Mouse (Mus musculus): ENCODE data around the gene C2cd3.

Gene C2cd3

GRCm38 (mm10) chr7:100425795-100426194 lies 53.8 kb downstream of the C2cd3 start:
- Histone ChIP-seq H3K36me3 (ENCODE audit: insufficient read depth, low read length) (peaks cover 76% of the 10 kb centered on the region), H3K9me3 (ENCODE audit: low read length) (no peaks in the 10 kb centered on the region), H3K4me3 (replicated peaks; ENCODE audit: low read length) (no peak overlapping the region), H3K27me3 (ENCODE audit: insufficient read depth, low read length) (no peaks in the 10 kb centered on the region), H3K4me1 (replicated peaks; ENCODE audit: low read depth, low read length) (peaks cover 13% of the 10 kb centered on the region)
- TF ChIP-seq NANOG (IDR thresholded peaks at IDR 0.05; ENCODE audit: borderline replicate concordance, low read length) (no peak), CTCF (conservative IDR thresholded peaks at IDR 0.05; ENCODE audit: low read length) (no peak), POU5F1 (IDR thresholded peaks at IDR 0.05; ENCODE audit: borderline replicate concordance, low read length) (no peak)

GRCm38 (mm10) chr7:100429102-100429501 lies 57.1 kb downstream of the C2cd3 start:
- H3K9me3 ChIP-seq (ENCODE audit: low read length): no peaks in the 10 kb centered on the region
- peaks cover 85% of the 10 kb centered on the region for H3K36me3 ChIP-seq (ENCODE audit: insufficient read depth, low read length)
- H3K4me3 ChIP-seq (replicated peaks; ENCODE audit: low read length): no peak overlapping the region
- peaks cover 25% of the 10 kb centered on the region for H3K4me1 ChIP-seq (replicated peaks; ENCODE audit: low read depth, low read length)
- no peaks in the 10 kb centered on the region for H3K27me3 ChIP-seq (ENCODE audit: insufficient read depth, low read length)
- no peak for TF ChIP-seq NANOG (IDR thresholded peaks at IDR 0.05; ENCODE audit: borderline replicate concordance, low read length)
- no peak for TF ChIP-seq POU5F1 (IDR thresholded peaks at IDR 0.05; ENCODE audit: borderline replicate concordance, low read length)
- peak; percentile 100 for TF ChIP-seq CTCF (conservative IDR thresholded peaks at IDR 0.05; ENCODE audit: low read length)

- no peaks in the 10 kb centered on the region for H3K9me3 ChIP-seq (ENCODE audit: low read length)
- no peak for TF ChIP-seq NANOG (IDR thresholded peaks at IDR 0.05; ENCODE audit: borderline replicate concordance, low read length)
- no peak for TF ChIP-seq POU5F1 (IDR thresholded peaks at IDR 0.05; ENCODE audit: borderline replicate concordance, low read length)
- no peak for TF ChIP-seq CTCF (conservative IDR thresholded peaks at IDR 0.05; ENCODE audit: low read length)
- no peaks in the 10 kb centered on the region for H3K27me3 ChIP-seq (ENCODE audit: insufficient read depth, low read length)
- no peak overlapping the region for H3K4me3 ChIP-seq (replicated peaks; ENCODE audit: low read length)
- peaks cover 27% of the 10 kb centered on the region for H3K4me1 ChIP-seq (replicated peaks; ENCODE audit: low read depth, low read length)
- peaks cover 79% of the 10 kb centered on the region for H3K36me3 ChIP-seq (ENCODE audit: insufficient read depth, low read length)
Measured at GRCm38 (mm10) chr7:100429911-100430310, 57.9 kb downstream of the C2cd3 start.

GRCm38 (mm10) chr7:100431103-100431502 lies 59.1 kb downstream of the C2cd3 start:
- TF ChIP-seq CTCF (conservative IDR thresholded peaks at IDR 0.05; ENCODE audit: low read length) (no peak), POU5F1 (IDR thresholded peaks at IDR 0.05; ENCODE audit: borderline replicate concordance, low read length) (no peak), NANOG (IDR thresholded peaks at IDR 0.05; ENCODE audit: borderline replicate concordance, low read length) (no peak)
- Histone ChIP-seq H3K4me1 (replicated peaks; ENCODE audit: low read depth, low read length) (peaks cover 37% of the 10 kb centered on the region), H3K27me3 (ENCODE audit: insufficient read depth, low read length) (no peaks in the 10 kb centered on the region), H3K36me3 (ENCODE audit: insufficient read depth, low read length) (peaks cover 76% of the 10 kb centered on the region), H3K9me3 (ENCODE audit: low read length) (no peaks in the 10 kb centered on the region), H3K4me3 (replicated peaks; ENCODE audit: low read length) (no peak overlapping the region)

GRCm38 (mm10) chr7:100433295-100433694 lies 61.3 kb downstream of the C2cd3 start:
- TF ChIP-seq POU5F1 (IDR thresholded peaks at IDR 0.05; ENCODE audit: borderline replicate concordance, low read length): no peak
- TF ChIP-seq CTCF (conservative IDR thresholded peaks at IDR 0.05; ENCODE audit: low read length): no peak
- no peak for TF ChIP-seq NANOG (IDR thresholded peaks at IDR 0.05; ENCODE audit: borderline replicate concordance, low read length)
- Histone ChIP-seq H3K27me3 (ENCODE audit: insufficient read depth, low read length) (no peaks in the 10 kb centered on the region), H3K4me3 (replicated peaks; ENCODE audit: low read length) (no peak overlapping the region), H3K9me3 (ENCODE audit: low read length) (no peaks in the 10 kb centered on the region), H3K36me3 (ENCODE audit: insufficient read depth, low read length) (peaks cover 80% of the 10 kb centered on the region), H3K4me1 (replicated peaks; ENCODE audit: low read depth, low read length) (peaks cover 37% of the 10 kb centered on the region)

- Histone ChIP-seq H3K9me3 (ENCODE audit: low read length) (no peaks in the 10 kb centered on the region), H3K36me3 (ENCODE audit: insufficient read depth, low read length) (peaks cover 74% of the 10 kb centered on the region), H3K4me3 (replicated peaks; ENCODE audit: low read length) (no peak overlapping the region), H3K4me1 (replicated peaks; ENCODE audit: low read depth, low read length) (0 out of 2 replicates have a peak, but pooled peaks cover 3% of the 10 kb centered on the region), H3K27me3 (ENCODE audit: insufficient read depth, low read length) (no peaks in the 10 kb centered on the region)
- no peak for TF ChIP-seq POU5F1 (IDR thresholded peaks at IDR 0.05; ENCODE audit: borderline replicate concordance, low read length)
- no peak for TF ChIP-seq CTCF (conservative IDR thresholded peaks at IDR 0.05; ENCODE audit: low read length)
- TF ChIP-seq NANOG (IDR thresholded peaks at IDR 0.05; ENCODE audit: borderline replicate concordance, low read length): no peak
Measured at GRCm38 (mm10) chr7:100443728-100444127, 71.7 kb downstream of the C2cd3 start.

- no peaks in the 10 kb centered on the region for H3K9me3 ChIP-seq (ENCODE audit: low read length)
- H3K4me1 ChIP-seq (replicated peaks; ENCODE audit: low read depth, low read length): 0 out of 2 replicates have a peak, but pooled peaks cover 3% of the 10 kb centered on the region
- H3K36me3 ChIP-seq (ENCODE audit: insufficient read depth, low read length): peaks cover 74% of the 10 kb centered on the region
- no peaks in the 10 kb centered on the region for H3K27me3 ChIP-seq (ENCODE audit: insufficient read depth, low read length)
- no peak overlapping the region for H3K4me3 ChIP-seq (replicated peaks; ENCODE audit: low read length)
- no peak for TF ChIP-seq POU5F1 (IDR thresholded peaks at IDR 0.05; ENCODE audit: borderline replicate concordance, low read length)
Measured at GRCm38 (mm10) chr7:100446271-100446670, 74.2 kb downstream of the C2cd3 start.

GRCm38 (mm10) chr7:100448530-100448929 lies 76.5 kb downstream of the C2cd3 start:
- Histone ChIP-seq H3K27me3 (ENCODE audit: insufficient read depth, low read length) (no peaks in the 10 kb centered on the region), H3K4me3 (replicated peaks; ENCODE audit: low read length) (no peak overlapping the region), H3K36me3 (ENCODE audit: insufficient read depth, low read length) (peaks cover 77% of the 10 kb centered on the region), H3K4me1 (replicated peaks; ENCODE audit: low read depth, low read length) (0 out of 2 replicates have a peak, but pooled peaks cover 3% of the 10 kb centered on the region), H3K9me3 (ENCODE audit: low read length) (no peaks in the 10 kb centered on the region)
- TF ChIP-seq POU5F1 (IDR thresholded peaks at IDR 0.05; ENCODE audit: borderline replicate concordance, low read length) (no peak), NANOG (IDR thresholded peaks at IDR 0.05; ENCODE audit: borderline replicate concordance, low read length) (no peak), CTCF (conservative IDR thresholded peaks at IDR 0.05; ENCODE audit: low read length) (no peak)

GRCm38 (mm10) chr7:100448985-100449384 lies 77.0 kb downstream of the C2cd3 start:
- TF ChIP-seq CTCF (conservative IDR thresholded peaks at IDR 0.05; ENCODE audit: low read length): no peak
- no peak for TF ChIP-seq POU5F1 (IDR thresholded peaks at IDR 0.05; ENCODE audit: borderline replicate concordance, low read length)
- no peak for TF ChIP-seq NANOG (IDR thresholded peaks at IDR 0.05; ENCODE audit: borderline replicate concordance, low read length)
- Histone ChIP-seq H3K27me3 (ENCODE audit: insufficient read depth, low read length) (no peaks in the 10 kb centered on the region), H3K4me3 (replicated peaks; ENCODE audit: low read length) (no peak overlapping the region), H3K36me3 (ENCODE audit: insufficient read depth, low read length) (peaks cover 78% of the 10 kb centered on the region), H3K4me1 (replicated peaks; ENCODE audit: low read depth, low read length) (0 out of 2 replicates have a peak, but pooled peaks cover 3% of the 10 kb centered on the region), H3K9me3 (ENCODE audit: low read length) (no peaks in the 10 kb centered on the region)
